Mouse (Mus musculus): ENCODE data around the gene Scamp3. TPM values are rescaled to one million over a fixed set of nuclear protein-coding genes. Genes with fewer than 3 reads are reported as not detected.
"Not testable (repeated sequence)": the region's sequence is repeated elsewhere in the genome, so short reads cannot be mapped to it uniquely, and the experiment has no call there.

Scamp3 gene
- polyA plus RNA-seq, 1 experiment from 2014 or later, result 109 TPM

- WGBS, result 9% methylated on average over 15 of the region's 15 CpGs
- peaks cover 33% of the 10 kb centered on the region for H3K27me3 ChIP-seq (replicated peaks)
- H3K4me2 ChIP-seq (replicated peaks), result peak overlapping the region; percentile 40
- no peak overlapping the region for H3K4me3 ChIP-seq
- peaks cover 14% of the 10 kb centered on the region for H3K4me1 ChIP-seq
- peaks cover 4% of the 10 kb centered on the region; the same call in 1 of the 2 replicates for H3K36me3 ChIP-seq
- H3K9me3 ChIP-seq, result no peaks in the 10 kb centered on the region
- no peak overlapping the region for H3K9ac ChIP-seq
- ATAC-seq (ENCODE audit: low FRiP score, low read depth), result no peak
- no peak overlapping the region for H3K27ac ChIP-seq
Measured at GRCm38 (mm10) chr3:89147979-89148311, 29.3 kb upstream of the Scamp3 start.

GRCm38 (mm10) chr3:89148567-89148966, 28.7 kb upstream of the Scamp3 start:
- Histone ChIP-seq H3K4me3 (no peak overlapping the region), H3K9ac (no peak overlapping the region), H3K27ac (no peak overlapping the region), H3K27me3 (replicated peaks) (peaks cover 33% of the 10 kb centered on the region), H3K4me1 (peaks cover 14% of the 10 kb centered on the region), H3K4me2 (replicated peaks) (no peak overlapping the region), H3K9me3 (no peaks in the 10 kb centered on the region), H3K36me3 (peaks cover 4% of the 10 kb centered on the region; the same call in 1 of the 2 replicates)
- 72% methylated on average over 14 of the region's 14 CpGs for WGBS
- ATAC-seq (ENCODE audit: low FRiP score, low read depth), result no peak

- Histone ChIP-seq H3K9me3 (no peaks in the 10 kb centered on the region), H3K4me1 (peaks cover 8% of the 10 kb centered on the region), H3K36me3 (peaks cover 4% of the 10 kb centered on the region; the same call in 1 of the 2 replicates), H3K27ac (no peak overlapping the region), H3K27me3 (replicated peaks) (peaks cover 24% of the 10 kb centered on the region), H3K9ac (no peak overlapping the region), H3K4me2 (replicated peaks) (no peak overlapping the region), H3K4me3 (no peak overlapping the region)
- ATAC-seq (ENCODE audit: low FRiP score, low read depth), result no peak
- WGBS, result 61% methylated on average over 17 of the region's 17 CpGs
Measured at GRCm38 (mm10) chr3:89152084-89152835, 25.0 kb upstream of the Scamp3 start.

GRCm38 (mm10) chr3:89156951-89157350, 20.3 kb upstream of the Scamp3 start:
- Histone ChIP-seq H3K4me2 (replicated peaks) (no peak overlapping the region), H3K27me3 (replicated peaks) (no peaks in the 10 kb centered on the region), H3K9me3 (no peaks in the 10 kb centered on the region), H3K4me3 (no peak overlapping the region), H3K4me1 (peaks cover 17% of the 10 kb centered on the region), H3K9ac (no peak overlapping the region), H3K36me3 (no peaks in the 10 kb centered on the region; the same call in 1 of the 2 replicates), H3K27ac (no peak overlapping the region)
- no peak for ATAC-seq (ENCODE audit: low FRiP score, low read depth)
- WGBS, result 86% methylated on average over 8 of the region's 8 CpGs

- Histone ChIP-seq H3K4me2 (replicated peaks) (peak overlapping the region; percentile 92), H3K4me1 (peaks cover 17% of the 10 kb centered on the region), H3K27ac (no peak overlapping the region), H3K4me3 (peak overlapping the region; percentile 65), H3K9me3 (no peaks in the 10 kb centered on the region), H3K9ac (peak overlapping the region; percentile 67), H3K27me3 (replicated peaks) (no peaks in the 10 kb centered on the region), H3K36me3 (no peaks in the 10 kb centered on the region)
- no peak for ATAC-seq (ENCODE audit: low FRiP score, low read depth)
- 27% methylated on average over 7 of the region's 7 CpGs for WGBS
Measured at GRCm38 (mm10) chr3:89158651-89159050, 18.6 kb upstream of the Scamp3 start.

- Histone ChIP-seq H3K4me1 (peaks cover 22% of the 10 kb centered on the region), H3K9me3 (no peaks in the 10 kb centered on the region), H3K4me3 (peak overlapping the region; percentile 65), H3K4me2 (replicated peaks) (peak overlapping the region; percentile 92), H3K36me3 (no peaks in the 10 kb centered on the region), H3K27me3 (replicated peaks) (no peaks in the 10 kb centered on the region), H3K9ac (peak overlapping the region; percentile 67), H3K27ac (no peak overlapping the region)
- ATAC-seq (ENCODE audit: low FRiP score, low read depth), result peak; percentile 31; the same call in 1 of the 2 replicates
- WGBS, result 0% methylated on average over 13 of the region's 13 CpGs
Measured at GRCm38 (mm10) chr3:89159211-89159610, 18.1 kb upstream of the Scamp3 start.

GRCm38 (mm10) chr3:89159616-89160344, 17.5 kb upstream of the Scamp3 start, which contains the start of gene Hcn3:
Gene Hcn3, minus strand, starts transcription at chr3:89160196.
- Histone ChIP-seq H3K4me2 (replicated peaks) (peak within 1 kb of the TSS; percentile 92), H3K36me3 (no peaks in the 10 kb centered on the region), H3K27ac (no peak within 1 kb of the TSS), H3K4me1 (peaks cover 23% of the 10 kb centered on the region), H3K4me3 (peak within 1 kb of the TSS; percentile 65), H3K9ac (peak within 1 kb of the TSS; percentile 67), H3K9me3 (no peaks in the 10 kb centered on the region), H3K27me3 (replicated peaks) (no peaks in the 10 kb centered on the region)
- WGBS, result under 1% methylated on average over 66 of the region's 66 CpGs
- peak; percentile 81 for ATAC-seq (ENCODE audit: low FRiP score, low read depth)

GRCm38 (mm10) chr3:89161207-89161606, 16.1 kb upstream of the Scamp3 start:
- not testable (repeated sequence) for ATAC-seq (ENCODE audit: low FRiP score, low read depth); H3K36me3 ChIP-seq; H3K9me3 ChIP-seq; H3K4me3 ChIP-seq; H3K9ac ChIP-seq; H3K27ac ChIP-seq; H3K27me3 ChIP-seq (replicated peaks); H3K4me2 ChIP-seq (replicated peaks)
- peaks cover 32% of the 10 kb centered on the region for H3K4me1 ChIP-seq

- WGBS, result 80% methylated on average over 4 of the region's 4 CpGs
- H3K27ac ChIP-seq, result no peak overlapping the region
- no peak for ATAC-seq (ENCODE audit: low FRiP score, low read depth)
- H3K9ac ChIP-seq, result no peak overlapping the region
- no peak overlapping the region for H3K4me2 ChIP-seq (replicated peaks)
- peaks cover under 1% of the 10 kb centered on the region for H3K36me3 ChIP-seq
- H3K27me3 ChIP-seq (replicated peaks), result no peaks in the 10 kb centered on the region
- H3K4me1 ChIP-seq, result peaks cover 34% of the 10 kb centered on the region
- no peak overlapping the region for H3K4me3 ChIP-seq
- H3K9me3 ChIP-seq, result no peaks in the 10 kb centered on the region
Measured at GRCm38 (mm10) chr3:89161786-89162185, 15.5 kb upstream of the Scamp3 start.

GRCm38 (mm10) chr3:89163123-89163522, 14.2 kb upstream of the Scamp3 start:
- 73% methylated on average over 1 of the region's 1 CpGs for WGBS
- Histone ChIP-seq H3K36me3 (peaks cover 12% of the 10 kb centered on the region), H3K4me1 (peaks cover 35% of the 10 kb centered on the region), H3K27ac (no peak overlapping the region), H3K4me3 (no peak overlapping the region), H3K27me3 (replicated peaks) (no peaks in the 10 kb centered on the region), H3K9ac (no peak overlapping the region), H3K9me3 (no peaks in the 10 kb centered on the region), H3K4me2 (replicated peaks) (no peak overlapping the region)
- no peak for ATAC-seq (ENCODE audit: low FRiP score, low read depth)

- WGBS, result 79% methylated on average over 5 of the region's 5 CpGs
Measured at GRCm38 (mm10) chr3:89163643-89164245, 13.5 kb upstream of the Scamp3 start.

More at GRCm38 (mm10) chr3:89163643-89164245, 13.5 kb upstream of the Scamp3 start:
- Histone ChIP-seq H3K4me3 (peak overlapping the region; percentile 84; the same call in 1 of the 2 replicates), H3K27me3 (replicated peaks) (no peaks in the 10 kb centered on the region), H3K27ac (no peak overlapping the region), H3K9ac (peak overlapping the region; percentile 94; the same call in 1 of the 2 replicates), H3K9me3 (no peaks in the 10 kb centered on the region), H3K4me2 (replicated peaks) (peak overlapping the region; percentile 60), H3K4me1 (peaks cover 29% of the 10 kb centered on the region), H3K36me3 (peaks cover 18% of the 10 kb centered on the region)
- no peak for ATAC-seq (ENCODE audit: low FRiP score, low read depth)
